Mouse (Mus musculus) cerebellum, adult (tissue): Measurements from ENCODE around the gene Sept12.

ENCODE experiments used
- ATAC-seq: cut with Nextera tagmentation; 2 replicates; pipeline ENCODE4 v1.9.2; 2017; ENCODE audit warnings: mild to moderate bottlenecking, moderate library complexity, mixed read lengths; ENCODE audit not compliant: insufficient number of reproducible peaks, low FRiP score, low TSS enrichment

The Sept12 gene

DNA sequence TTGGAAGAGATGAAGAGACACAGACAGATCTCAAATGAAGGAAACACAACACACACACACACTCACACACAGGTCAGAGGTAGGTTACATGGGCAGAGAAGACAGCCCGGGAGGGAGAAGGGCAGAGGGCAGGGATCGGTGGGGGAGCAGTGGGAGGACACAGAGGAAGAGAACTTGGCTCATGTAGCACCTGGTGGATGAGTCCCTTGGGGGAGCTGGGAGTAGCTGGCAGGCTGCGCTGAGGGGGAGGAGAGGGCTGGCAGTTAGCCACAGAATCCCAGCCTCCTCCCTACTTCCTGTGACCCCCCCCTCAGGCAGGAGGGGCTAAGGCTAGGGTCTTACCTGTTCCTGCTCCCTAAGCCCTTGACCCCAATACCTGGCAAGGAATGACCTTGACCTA lies at the start of gene Sept12:
TSS of gene Sept12 (minus strand) at position 300 of the 400 bp plus-strand sequence.
- ATAC-seq: no peak

DNA sequence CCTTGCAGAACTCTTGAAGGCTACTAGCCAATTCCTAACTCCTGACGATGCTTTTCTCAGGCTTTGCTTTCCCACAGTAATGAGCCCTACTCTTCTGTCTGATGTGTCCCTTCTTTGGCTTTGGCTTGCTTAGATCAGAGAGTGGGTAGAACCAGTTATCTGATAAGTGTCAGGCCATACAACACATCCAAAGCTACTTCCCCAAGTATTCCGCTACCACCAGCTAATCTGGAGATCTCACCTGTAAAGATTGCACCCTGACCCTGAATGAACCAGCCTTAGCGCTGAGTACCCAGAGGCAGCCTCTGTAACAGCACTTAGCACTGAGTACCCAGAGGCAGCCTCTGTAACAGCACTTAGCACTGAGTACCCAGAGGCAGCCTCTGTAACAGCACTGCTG lies 47.7 kb upstream of the Sept12 start:
- no peak for ATAC-seq

DNA sequence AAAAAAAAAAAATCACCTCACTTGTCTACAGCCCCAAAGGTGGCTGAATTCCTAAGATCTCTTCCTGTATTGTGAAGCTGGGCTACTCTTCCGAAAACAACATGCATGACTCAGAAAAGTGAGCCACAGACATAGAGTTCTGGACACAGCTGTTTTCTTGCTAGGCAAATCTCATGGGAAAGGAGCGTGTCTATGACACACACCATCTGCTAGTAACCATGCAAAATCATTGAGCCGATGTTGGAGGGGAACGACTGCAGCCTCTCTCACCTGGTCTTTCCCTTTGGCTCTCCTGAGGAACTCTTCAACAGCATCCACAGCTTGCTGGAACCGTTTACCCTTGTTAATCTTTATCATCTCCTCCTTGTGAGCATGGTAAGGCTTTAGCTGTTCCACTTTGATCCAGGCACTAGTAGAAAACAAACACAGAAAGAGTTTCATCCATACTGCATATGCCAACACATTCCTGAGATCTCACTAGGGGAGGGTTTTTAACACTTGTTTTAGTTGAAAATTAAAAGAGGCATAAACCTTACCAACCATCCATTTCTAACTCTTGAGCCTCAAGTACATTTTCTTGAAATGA lies 39.1 kb upstream of the Sept12 start:
- ATAC-seq: no peak

DNA sequence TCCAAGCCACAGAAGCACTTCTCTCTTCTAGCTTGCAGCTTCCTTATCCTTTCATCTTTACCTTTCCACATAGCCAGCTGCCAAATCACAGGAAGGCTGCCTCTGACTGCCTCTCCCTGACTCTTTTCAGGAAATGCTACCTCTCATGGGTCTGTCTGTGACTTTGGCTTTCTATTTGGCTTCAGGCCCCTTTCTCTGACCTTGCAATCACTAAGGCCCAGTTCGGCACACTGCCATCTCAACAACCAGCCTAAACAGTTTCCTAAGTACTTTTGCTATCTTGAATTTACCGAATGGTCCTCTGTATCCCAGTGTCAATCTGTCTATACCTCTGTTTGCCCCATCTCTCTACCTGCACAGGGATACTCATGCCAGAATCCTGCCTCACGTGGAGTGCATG lies 37.9 kb upstream of the Sept12 start:
- no peak for ATAC-seq

DNA sequence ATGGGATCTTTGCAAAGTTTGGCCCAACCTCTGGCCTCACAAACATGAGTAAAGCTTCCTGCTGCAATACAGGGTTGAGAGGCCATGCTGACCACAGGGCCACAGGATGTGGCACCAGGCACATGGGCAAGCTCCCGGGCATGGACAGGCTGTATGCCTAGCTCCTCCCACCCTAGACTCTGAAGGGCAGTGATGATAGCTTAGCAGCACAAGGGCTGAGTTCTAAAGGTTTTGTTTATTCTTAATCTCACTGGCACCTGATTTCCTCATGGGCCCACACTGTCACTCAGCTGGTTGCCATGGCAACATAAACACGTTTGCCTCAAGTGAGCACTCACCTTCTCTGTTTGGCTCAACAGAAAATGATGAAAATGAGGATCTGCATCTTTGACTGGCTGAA lies 32.2 kb upstream of the Sept12 start:
- no peak for ATAC-seq

DNA sequence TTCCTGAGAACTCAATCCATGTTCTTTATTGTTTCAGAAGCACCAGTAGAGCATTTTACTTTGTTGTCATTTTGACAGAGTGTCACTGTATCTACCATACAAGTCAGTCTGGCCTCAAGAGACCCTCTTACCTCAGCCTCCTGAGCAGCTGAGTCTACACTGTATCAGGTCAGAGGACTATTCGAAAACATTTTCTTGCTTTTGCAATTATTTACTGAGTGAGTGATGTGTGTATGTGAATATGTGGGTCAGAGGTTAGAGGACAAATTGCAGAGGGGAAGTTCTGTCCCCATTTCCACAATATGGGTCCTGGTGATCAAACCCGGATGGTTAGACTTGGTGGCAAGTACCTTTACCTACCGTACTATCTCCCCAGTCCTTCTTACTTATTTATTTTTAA lies 26.4 kb upstream of the Sept12 start:
- ATAC-seq: no peak

DNA sequence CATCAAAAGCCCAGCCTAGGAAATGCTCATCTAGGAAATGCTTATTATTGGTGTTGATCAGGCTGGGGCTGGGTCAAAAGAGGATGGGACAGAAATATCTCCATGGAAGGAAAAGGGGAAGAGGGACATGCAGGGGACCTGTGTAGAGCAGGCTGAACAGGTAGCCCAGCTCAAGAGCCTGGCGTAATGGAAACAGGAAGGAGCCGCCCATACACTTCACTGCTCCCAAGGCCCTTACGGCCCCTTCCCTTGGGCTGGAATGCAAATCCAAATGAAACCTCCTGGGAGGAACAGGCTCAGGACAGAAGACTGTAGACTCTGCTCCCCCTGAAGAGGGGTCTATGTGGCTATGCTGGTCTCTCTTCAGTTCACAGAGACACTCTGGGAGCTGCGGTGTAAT lies 16.9 kb upstream of the Sept12 start:
- ATAC-seq: no peak

DNA sequence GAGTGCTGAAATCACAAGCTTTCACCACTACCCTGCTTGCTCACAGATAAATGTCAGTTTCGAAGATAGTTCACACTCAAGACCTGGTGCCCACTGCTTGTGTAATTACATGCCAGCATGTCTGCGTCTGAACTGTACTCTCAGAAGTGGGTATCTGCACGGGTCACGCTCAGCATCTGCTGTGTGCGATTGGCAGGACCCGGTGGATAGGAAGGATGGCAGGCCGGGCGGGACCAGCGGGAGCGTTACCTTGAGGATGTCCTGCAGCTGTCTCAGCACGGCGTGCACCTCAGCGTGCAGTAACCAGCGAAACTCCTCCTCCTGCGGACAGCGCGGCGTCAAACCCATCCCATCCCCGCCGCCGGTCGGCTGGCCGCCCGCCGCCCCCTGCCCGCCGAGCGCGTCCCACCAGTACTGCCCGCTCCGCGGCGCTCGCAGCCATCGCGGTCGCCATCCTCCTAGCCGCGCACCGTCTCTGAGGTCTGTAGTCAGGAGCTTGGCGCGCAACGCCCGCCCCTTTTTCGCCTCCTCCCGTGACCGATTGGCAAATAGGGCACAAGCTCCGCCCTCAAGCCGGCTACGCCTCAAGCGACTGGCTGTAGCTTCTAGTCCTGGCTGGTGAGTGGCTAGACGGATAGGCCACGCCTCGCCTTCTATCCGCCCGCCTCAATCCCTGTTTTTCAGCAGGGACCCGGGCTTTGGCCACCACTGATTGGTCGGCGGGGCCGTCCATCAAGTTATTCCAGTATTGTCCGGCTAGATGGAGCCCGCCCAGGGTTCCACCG lies 15.6 kb upstream of the Sept12 start, which contains the start of gene Rogdi:
TSS of gene Rogdi (minus strand) at position 500 of the 785 bp plus-strand sequence.
- peak; percentile 99 for ATAC-seq

DNA sequence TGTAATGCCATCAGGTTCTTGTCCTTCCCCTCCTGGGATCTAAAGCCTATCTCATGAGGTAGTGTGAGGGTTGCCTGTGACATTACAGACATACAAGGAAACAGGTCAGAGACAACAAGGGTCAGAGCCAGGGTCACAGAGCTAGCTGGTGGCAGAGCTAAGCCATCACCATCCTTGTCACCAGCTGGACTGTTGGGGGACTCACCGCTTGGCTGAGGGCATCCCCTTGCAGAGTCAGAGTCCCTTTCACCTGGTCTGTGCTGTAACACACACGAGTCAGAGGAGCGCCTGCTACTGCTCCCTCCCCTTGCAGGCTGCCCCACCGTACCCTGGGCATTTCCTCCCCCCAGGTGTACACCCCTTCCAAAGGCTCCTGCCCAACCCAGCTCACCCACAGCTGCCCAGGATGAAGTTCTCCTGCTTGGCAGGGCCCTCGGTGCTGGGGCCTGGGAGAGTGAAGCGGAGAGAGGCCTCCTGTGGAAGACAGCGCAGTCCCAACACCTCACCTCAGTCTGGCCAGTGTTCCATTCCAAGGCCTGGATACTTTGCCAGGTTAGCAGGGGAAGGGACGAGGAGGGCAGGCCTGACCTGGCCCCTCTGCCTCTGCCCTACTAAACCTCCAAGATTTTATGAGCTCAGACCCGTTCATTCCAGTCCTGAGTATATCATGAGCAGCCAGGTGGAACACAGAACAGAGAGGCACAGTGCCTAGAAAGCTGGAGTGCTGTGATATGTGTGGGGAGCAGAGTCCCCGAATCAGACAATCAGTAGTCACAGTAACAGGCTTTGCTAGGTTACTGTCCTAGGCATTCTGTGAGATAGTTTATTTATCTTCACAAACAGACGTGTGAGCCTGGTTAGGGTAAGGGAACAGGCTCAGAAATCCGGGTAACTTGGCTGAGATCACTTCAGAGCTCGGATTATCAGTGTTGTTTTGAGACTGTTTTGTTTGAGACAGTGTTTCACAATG lies 14.7 kb upstream of the Sept12 start:
- no peak for ATAC-seq

DNA sequence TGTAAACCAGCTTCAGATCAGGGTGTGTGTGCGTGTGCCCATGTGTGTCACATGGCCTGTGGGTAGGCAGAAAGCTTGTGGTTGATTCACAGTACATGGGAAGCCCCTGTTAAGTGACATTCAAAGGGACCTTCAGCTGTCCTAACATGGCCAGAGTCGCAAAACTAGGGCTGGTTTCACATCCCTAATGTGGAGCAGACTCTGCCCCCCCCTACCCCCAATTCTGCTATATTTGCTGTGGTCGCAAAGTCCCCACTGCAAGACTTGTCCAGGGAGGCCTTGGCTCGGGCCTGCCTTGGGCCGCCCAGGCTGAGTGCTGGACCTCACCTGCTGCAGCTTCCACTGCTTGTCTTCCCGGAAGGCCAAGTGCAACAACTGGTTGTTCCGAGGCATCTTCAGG lies 13.6 kb upstream of the Sept12 start:
- no peak for ATAC-seq

DNA sequence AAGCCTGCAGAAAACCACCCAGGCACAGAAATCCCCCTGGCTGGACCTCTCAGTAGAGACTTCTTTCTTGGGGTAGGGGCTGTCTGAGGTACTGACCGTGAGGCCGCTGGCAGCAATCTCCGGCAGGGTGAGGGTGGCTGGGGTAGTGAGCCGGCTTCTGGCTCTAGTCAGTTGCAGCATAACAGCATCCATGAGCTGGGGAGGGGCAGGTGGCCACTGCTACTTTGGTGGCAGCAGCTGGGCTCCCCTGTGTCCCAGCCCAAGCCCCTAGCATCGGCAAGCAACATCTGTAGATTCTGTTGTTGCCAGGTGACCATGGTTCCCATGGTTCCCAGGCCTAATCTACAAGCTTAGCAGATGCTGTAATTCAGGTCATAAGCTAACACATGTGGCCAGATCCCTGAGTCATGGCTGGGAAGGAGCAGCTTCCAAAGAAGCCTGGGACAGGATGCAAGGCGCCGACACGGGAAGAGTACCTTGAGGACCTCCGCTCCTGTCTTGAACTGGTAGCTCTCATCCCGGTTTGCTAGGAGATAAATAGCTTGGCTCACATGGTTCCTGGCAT lies 12.8 kb upstream of the Sept12 start:
- no peak for ATAC-seq

DNA sequence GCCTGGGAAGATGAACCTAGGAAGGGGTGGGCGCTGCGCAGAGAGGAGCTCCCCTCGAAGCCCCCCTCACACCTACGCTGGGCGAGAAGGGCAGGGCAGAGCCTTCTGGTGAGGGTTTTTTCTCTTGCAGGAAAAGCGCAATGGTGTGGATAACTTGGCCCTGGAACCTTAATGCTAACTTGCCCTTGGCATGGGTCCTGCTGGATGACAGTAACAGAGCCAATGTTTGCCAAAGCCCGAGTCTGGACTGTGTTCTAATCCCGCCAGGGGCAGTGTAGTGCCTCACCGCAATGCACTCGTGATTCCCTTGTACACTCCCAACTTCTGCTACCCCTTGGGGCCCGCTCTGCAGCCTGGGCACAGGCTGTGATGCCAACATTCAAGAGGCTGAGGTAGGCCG lies 10.4 kb upstream of the Sept12 start:
- ATAC-seq: no peak

DNA sequence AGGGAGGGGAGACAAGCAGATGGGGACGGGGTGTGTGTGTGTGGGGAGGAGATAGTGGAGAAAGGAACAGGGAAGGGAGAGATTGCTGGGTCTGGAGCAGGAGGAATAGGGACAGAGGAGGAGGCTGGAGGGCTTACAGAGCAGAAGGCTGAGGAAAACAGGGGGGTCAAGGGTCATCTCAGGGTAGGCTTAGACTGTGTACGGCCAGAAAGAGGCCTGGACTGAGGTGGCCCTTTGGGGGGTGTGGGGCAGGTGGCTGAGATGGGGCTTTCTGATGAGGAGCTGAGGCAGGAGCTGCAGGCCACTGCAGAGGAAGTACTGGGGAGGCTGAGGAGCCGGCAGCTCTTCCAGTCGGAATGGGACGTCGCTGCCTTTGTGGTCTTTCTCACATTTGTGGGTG lies 9.8 kb upstream of the Sept12 start:
- ATAC-seq: no peak

DNA sequence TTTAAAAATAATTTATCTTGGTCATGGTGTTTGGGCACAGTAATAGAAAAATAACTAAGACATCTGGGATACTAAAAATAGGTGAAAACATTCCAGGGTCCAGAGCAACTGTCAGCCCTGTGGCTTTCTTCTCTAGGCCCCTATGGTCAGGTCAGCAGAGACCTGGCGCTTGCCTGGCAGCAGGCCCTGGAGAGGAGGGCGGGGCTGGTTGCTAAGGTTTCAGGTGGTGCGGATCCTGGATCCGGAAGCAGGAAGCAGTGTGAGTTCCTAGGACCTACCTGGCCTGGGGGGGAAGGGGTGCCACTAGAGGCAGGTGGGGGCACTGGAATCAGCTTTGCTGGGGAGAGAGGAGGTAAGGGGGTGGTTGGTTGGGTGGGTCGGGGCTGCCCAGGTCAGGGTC lies 9.4 kb upstream of the Sept12 start, which contains the start of gene Smim22:
TSS of gene Smim22 (plus strand) at position 222 of the 400 bp plus-strand sequence.
- ATAC-seq: no peak

DNA sequence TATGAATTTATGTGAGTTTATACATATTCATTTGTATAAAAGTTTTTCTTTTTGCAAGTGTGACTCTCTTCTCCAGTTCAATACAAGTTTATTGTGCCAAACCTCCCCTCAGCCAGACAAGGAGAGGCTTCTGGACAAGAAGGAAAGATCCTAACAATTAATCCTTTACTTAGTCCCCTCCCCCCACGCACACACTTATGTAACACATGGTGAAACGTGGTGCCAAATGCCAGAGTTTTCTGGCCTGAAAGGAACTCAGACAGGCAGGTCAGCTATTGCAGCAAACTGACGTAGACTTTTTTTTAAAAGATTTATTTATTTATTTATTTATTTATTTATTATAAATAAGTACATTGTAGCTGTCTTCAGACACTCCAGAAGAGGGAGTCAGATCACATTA lies 3.0 kb upstream of the Sept12 start:
- ATAC-seq: no peak

DNA sequence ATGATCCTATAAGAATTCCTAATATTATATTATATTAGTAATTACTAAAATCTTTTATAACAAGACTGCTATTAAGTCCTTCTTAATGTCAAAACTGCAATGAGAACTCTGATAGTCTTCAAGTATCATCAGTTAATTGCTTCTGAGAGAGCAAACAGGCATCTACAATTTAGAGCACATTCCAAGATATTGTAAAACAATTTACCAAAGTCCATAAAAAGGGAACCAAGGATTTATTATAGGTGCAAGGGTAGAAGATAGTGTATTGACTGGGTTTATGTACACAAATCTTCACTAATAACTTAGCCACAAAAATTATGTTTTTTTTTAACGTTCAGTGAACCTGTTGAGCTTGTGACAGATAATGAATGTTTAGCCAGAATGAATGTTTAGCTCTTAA lies 1.3 kb upstream of the Sept12 start:
- no peak for ATAC-seq

DNA sequence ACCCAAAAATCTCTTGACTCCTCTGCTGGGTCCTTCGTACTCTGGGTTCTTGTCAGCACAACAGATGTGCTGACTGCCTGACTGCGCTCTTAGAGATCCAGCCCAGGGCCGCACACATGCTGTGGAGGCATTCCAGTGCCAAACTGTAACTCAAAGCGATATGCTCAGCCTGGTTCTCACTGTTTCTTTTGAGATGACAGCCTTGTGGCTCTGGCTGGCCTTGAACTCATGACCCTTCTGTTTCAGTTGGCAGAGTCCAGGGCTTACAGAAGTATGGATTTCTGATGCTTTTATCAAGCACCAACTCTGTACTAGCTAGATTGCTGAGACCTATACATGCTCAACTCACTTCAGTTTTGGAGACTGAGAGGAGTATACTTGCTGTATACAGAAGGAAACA lies 4.4 kb downstream of the Sept12 start:
- no peak for ATAC-seq

DNA sequence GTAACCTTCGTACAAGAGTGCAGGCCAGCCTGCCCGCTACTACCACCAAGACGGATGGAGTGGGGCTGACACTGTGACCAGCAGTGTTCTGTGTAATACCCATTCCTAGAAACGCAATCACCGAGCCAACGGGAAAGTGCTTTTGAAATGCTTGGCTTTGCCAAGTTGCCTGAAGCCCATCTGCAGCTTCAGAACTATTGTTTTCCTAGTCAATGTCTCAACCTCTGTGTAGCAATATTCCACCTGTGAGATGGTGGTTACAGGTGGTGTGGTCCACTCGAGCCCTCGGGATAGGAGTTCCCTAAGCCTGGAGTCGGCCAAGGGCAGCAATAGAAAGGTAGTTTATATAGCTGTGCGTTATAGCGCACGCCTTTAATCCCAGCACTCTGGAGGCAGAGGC lies 12.9 kb downstream of the Sept12 start:
- no peak for ATAC-seq

DNA sequence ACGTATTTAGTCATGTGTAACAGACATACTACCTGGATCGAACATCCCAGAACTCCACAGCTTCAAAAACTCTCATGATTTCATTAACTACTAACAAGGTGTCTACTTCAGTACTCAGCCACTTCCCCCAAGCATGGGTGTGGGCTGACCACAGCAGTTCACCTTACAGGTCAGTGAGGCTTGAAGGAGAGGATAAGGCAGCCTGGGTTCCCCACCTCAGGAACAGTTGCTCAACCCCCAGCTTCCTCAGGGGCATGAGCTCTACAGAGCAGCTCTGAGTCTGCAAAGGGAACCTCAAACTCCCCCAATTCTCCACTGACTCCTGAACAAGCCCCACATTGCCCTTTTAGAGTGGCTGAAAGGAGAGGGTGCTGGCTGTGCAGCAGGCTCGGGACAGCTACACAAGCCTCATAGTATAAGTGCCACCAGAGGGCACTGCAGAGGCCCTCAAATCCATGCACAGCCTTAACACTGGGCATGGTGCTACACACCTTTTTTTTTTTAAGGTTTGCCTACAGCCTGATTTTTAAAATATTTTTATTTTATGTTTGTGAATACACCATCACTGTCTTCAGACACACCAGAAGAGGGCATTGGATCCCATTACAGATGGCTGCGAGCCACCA lies 17.8 kb downstream of the Sept12 start:
- no peak for ATAC-seq
